Mouse (Mus musculus) lung, embryonic 14.5 days (tissue): ENCODE measurements at regions not wholly inside any gene's neighbourhood (a gene's known extent, or its start where the extent isn't known, plus 50 kb on each side); places are given as distances from the start of the nearest gene placed in this dataset.

Source experiments
- ATAC-seq: fragments of 200-750 bp; cut with Nextera tagmentation; 2 replicates; pipeline ENCODE4 v1.8.0; 2017; ENCODE audit warnings: mild to moderate bottlenecking, moderate TSS enrichment, moderate library complexity; ENCODE audit not compliant: insufficient read depth
- DNase-seq: peaks from one replicate; pipeline ENCODE4 v3.0.0-alpha.2; 2015
- H3K27ac ChIP-seq: fragments of 300-500 bp; sonication (generic); 2 replicates; pipeline ENCODE4 v1.5.1; 2014; ENCODE audit warnings: low read depth, mild to moderate bottlenecking, moderate library complexity
- H3K27me3 ChIP-seq: fragments of 300-500 bp; sonication (generic); 2 replicates; pipeline ENCODE4 v1.6.1; 2014; ENCODE audit warnings: low read length, control low read depth; ENCODE audit not compliant: insufficient read depth
- H3K36me3 ChIP-seq: fragments of 300-500 bp; sonication (generic); 2 replicates; pipeline ENCODE4 v1.6.1; 2014; ENCODE audit warnings: control low read depth; ENCODE audit not compliant: insufficient read depth
- H3K4me1 ChIP-seq: fragments of 300-500 bp; sonication (generic); 2 replicates; pipeline ENCODE4 v1.6.1; 2014; ENCODE audit warnings: antibody characterized with exemption, control low read depth; ENCODE audit not compliant: insufficient read depth
- H3K4me2 ChIP-seq: fragments of 300-500 bp; sonication (generic); 2 replicates; pipeline ENCODE4 v1.6.1; 2014; ENCODE audit warnings: mild to moderate bottlenecking
- H3K4me3 ChIP-seq: fragments of 300-500 bp; sonication (generic); 2 replicates; pipeline ENCODE4 v1.5.1; 2014; ENCODE audit warnings: low read depth, low read length
- H3K9ac ChIP-seq: fragments of 300-500 bp; sonication (generic); 2 replicates; pipeline ENCODE4 v1.6.1; 2014
- H3K9me3 ChIP-seq: fragments of 300-500 bp; sonication (generic); 2 replicates; pipeline ENCODE4 v1.6.1; 2016; ENCODE audit warnings: low read depth, low read length, control low read depth
- CTCF ChIP-seq: IDR thresholded peaks from 2 replicates; pipeline ENCODE4 v1.5.1; 2016; ENCODE audit warnings: antibody characterized with exemption, low read depth
- WGBS: fragments of 180-500 bp; shearing (Covaris S2); extraction: QIAGEN DNeasy Blood & Tissue Kit; methylation state at CpG from one replicate; pipeline ENCODE4 v1.1.7; 2014; 5-methylcytosine and 5-hydroxymethylcytosine counted together

DNA sequence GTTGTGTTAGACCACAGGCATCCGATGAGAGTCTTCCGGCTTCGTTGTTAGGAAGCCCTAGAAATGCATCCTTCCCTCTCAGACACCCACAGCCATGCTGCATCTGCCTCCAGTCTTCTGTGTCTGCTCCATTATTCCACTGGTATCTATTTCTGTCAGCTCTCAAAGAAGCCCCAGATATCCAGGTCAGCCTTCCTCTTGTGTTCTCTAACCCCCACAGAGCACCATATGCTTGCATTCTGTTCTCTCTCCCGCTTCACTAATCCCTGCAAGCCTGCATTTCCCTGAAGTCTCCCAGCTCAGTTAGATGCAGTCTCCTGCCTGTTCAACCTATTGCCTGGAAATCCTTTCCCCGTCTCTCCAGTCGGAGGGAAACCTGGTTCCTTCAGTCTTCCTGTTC, 53.6 kb upstream of the Wdfy3 start:
- no peak for TF ChIP-seq CTCF

DNA sequence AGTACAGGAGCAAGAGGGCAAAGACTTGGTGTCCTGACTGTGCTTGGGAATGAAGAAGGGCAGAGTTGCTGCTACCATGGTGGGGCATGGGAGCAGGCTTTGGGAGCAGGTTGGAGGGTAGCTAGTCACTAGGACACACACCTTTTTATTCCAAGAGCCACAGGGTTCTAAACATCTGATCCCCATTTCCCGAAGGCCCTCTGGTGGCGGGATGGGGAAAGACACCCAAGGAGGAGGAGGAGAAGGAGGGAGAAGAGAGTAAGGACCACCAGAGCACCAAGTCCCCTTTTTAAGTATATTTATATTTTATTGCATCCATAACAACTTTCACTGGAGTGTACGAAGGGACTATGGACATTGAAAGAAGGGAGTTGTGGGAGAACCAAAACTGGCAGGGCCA, 57.0 kb upstream of the Wdfy3 start:
- Histone ChIP-seq H3K27me3 (no peaks in the 10 kb centered on the region), H3K36me3 (no peaks in the 10 kb centered on the region), H3K4me2 (no peak overlapping the region), H3K4me3 (no peak overlapping the region), H3K9ac (no peak overlapping the region), H3K27ac (no peak overlapping the region), H3K4me1 (no peaks in the 10 kb centered on the region), H3K9me3 (no peaks in the 10 kb centered on the region)
- peak; percentile 53 for DNase-seq
- ATAC-seq: no peak
- 16% methylated on average over 3 of the region's 3 CpGs for WGBS
- peak; percentile 79 for TF ChIP-seq CTCF

More for the DNA sequence above, 53.6 kb upstream of the Wdfy3 start:
- Histone ChIP-seq H3K4me1 (no peaks in the 10 kb centered on the region), H3K9ac (no peak overlapping the region), H3K4me2 (no peak overlapping the region), H3K36me3 (no peaks in the 10 kb centered on the region), H3K27me3 (no peaks in the 10 kb centered on the region), H3K27ac (no peak overlapping the region), H3K4me3 (no peak overlapping the region), H3K9me3 (no peaks in the 10 kb centered on the region)
- DNase-seq (no peak), ATAC-seq (no peak)
- 63% methylated on average over 6 of the region's 6 CpGs for whole genome bisulfite sequencing

GRCm38 (mm10) chr5:102147991-102148390, 78.3 kb upstream of the Wdfy3 start:
- ATAC-seq: peak; percentile 35; the same call in 1 of the 2 replicates
- H3K36me3 ChIP-seq: no peaks in the 10 kb centered on the region
- no peaks in the 10 kb centered on the region for H3K27me3 ChIP-seq
- H3K9me3 ChIP-seq: no peaks in the 10 kb centered on the region
- H3K9ac ChIP-seq: no peak overlapping the region
- TF ChIP-seq CTCF: no peak
- H3K4me3 ChIP-seq: no peak overlapping the region
- no peak overlapping the region for H3K4me2 ChIP-seq
- no peak overlapping the region for H3K27ac ChIP-seq
- 76% methylated on average over 4 of the region's 4 CpGs for WGBS
- no peaks in the 10 kb centered on the region for H3K4me1 ChIP-seq
- peak; percentile 41 for DNase-seq

- DNase-seq (peak; percentile 92), ATAC-seq (no peak)
- no peak overlapping the region for H3K4me3 ChIP-seq
- H3K9ac ChIP-seq: no peak overlapping the region
- no peaks in the 10 kb centered on the region for H3K36me3 ChIP-seq
- peak; percentile 96 for TF ChIP-seq CTCF
- no peak overlapping the region for H3K27ac ChIP-seq
- H3K4me1 ChIP-seq: no peaks in the 10 kb centered on the region
- no peaks in the 10 kb centered on the region for H3K9me3 ChIP-seq
- H3K4me2 ChIP-seq: no peak overlapping the region
- H3K27me3 ChIP-seq: no peaks in the 10 kb centered on the region
- 38% methylated on average over 14 of the region's 14 CpGs for WGBS
These were observed 79.9 kb upstream of the Wdfy3 start for GRCm38 (mm10) chr5:102149481-102150129.

GRCm38 (mm10) chr5:102159621-102160020, 89.9 kb upstream of the Wdfy3 start:
- H3K9me3 ChIP-seq: no peaks in the 10 kb centered on the region
- no peak for ATAC-seq
- H3K27ac ChIP-seq: no peak overlapping the region
- no peak overlapping the region for H3K4me3 ChIP-seq
- H3K27me3 ChIP-seq: no peaks in the 10 kb centered on the region
- H3K4me1 ChIP-seq: no peaks in the 10 kb centered on the region
- no peak for DNase-seq
- no peaks in the 10 kb centered on the region for H3K36me3 ChIP-seq
- H3K4me2 ChIP-seq: no peak overlapping the region
- WGBS: 66% methylated on average over 2 of the region's 2 CpGs
- no peak for TF ChIP-seq CTCF
- no peak overlapping the region for H3K9ac ChIP-seq

DNA sequence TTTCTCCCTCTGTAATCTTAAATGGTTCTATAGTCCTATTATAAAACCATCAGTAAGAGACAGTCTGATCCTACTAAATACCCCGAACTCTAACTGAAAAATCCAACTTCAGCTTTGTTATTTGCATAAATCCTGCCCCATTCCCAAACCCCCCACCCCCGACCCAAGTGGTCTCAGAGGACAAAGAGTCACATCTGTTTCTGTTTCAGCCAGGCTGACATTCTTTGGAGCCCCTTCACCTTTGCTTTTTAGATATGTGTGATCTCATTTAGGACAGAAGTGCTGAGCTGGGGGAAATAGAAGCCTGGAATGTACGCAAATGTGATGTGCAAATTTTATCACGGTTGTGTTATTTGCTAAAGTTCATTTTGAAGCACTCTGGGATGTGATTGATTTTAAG, 98.3 kb upstream of the Wdfy3 start:
- H3K27ac ChIP-seq: no peak overlapping the region
- no peak for TF ChIP-seq CTCF
- H3K27me3 ChIP-seq: no peaks in the 10 kb centered on the region
- ATAC-seq (no peak), DNase-seq (no peak)
- H3K4me3 ChIP-seq: no peak overlapping the region
- no peak overlapping the region for H3K4me2 ChIP-seq
- 29% methylated on average over 4 of the region's 4 CpGs for WGBS
- no peaks in the 10 kb centered on the region for H3K4me1 ChIP-seq
- no peak overlapping the region for H3K9ac ChIP-seq
- H3K9me3 ChIP-seq: no peaks in the 10 kb centered on the region
- H3K36me3 ChIP-seq: no peaks in the 10 kb centered on the region

DNA sequence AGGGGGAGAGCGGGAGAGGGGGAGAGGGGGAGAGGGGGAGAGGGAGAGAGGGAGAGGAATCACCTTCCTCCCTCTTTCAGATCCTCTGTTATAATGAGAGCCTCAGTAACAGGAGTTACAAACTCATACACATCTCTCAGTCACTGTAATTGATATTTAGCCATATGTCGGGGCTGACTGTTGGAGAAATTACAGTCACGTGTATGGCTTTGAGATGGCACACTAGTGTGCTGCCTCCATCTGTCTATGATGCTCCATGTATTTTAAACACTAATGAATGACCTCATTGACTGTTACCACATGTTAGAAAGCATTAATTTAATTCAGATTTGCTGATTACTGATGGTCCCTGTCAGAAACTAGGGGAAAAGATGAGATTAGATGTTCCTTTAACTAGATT, 102.1 kb upstream of the Wdfy3 start:
- 67% methylated on average over 2 of the region's 3 CpGs for WGBS
- Histone ChIP-seq H3K27ac (no peak overlapping the region), H3K4me3 (no peak overlapping the region), H3K4me1 (no peaks in the 10 kb centered on the region), H3K27me3 (no peaks in the 10 kb centered on the region), H3K4me2 (no peak overlapping the region), H3K9me3 (no peaks in the 10 kb centered on the region), H3K36me3 (no peaks in the 10 kb centered on the region), H3K9ac (no peak overlapping the region)
- ATAC-seq (no peak), DNase-seq (no peak)
- no peak for TF ChIP-seq CTCF
